Mouse (Mus musculus) E14TG2a.4 (cell line): ENCODE data around the gene Plcb1.

ENCODE experiments used
- H3K27me3 ChIP-seq: 2 replicates; pipeline ENCODE4 v1.6.1; 2014; ENCODE audit warnings: low read length, control low read depth; ENCODE audit not compliant: insufficient read depth
- H3K36me3 ChIP-seq: 2 replicates; pipeline ENCODE4 v1.6.1; 2014; ENCODE audit warnings: low read length, control low read depth; ENCODE audit not compliant: insufficient read depth
- H3K4me1 ChIP-seq: replicated peaks from 2 replicates; pipeline ENCODE4 v1.6.1; 2014; ENCODE audit warnings: low read depth, low read length, control low read depth
- H3K4me3 ChIP-seq: replicated peaks from 2 replicates; pipeline ENCODE4 v1.5.1; 2014; ENCODE audit warnings: mild to moderate bottlenecking, low read length
- H3K9me3 ChIP-seq: 2 replicates; pipeline ENCODE4 v1.6.1; 2014; ENCODE audit warnings: low read length, control low read depth
- CTCF ChIP-seq: conservative IDR thresholded peaks from 2 replicates; pipeline ENCODE4 v1.5.1; 2014; ENCODE audit warnings: low read length
- NANOG ChIP-seq: IDR thresholded peaks from 2 replicates; pipeline ENCODE4 v1.6.1; 2014; ENCODE audit warnings: borderline replicate concordance, low read length, mixed read lengths
- POU5F1 ChIP-seq: IDR thresholded peaks from 2 replicates; pipeline ENCODE4 v1.6.1; 2014; ENCODE audit warnings: low read length, borderline replicate concordance

The Plcb1 gene

GRCm38 (mm10) chr2:135263943-135264342, 478.1 kb downstream of the Plcb1 start:
- no peaks in the 10 kb centered on the region for H3K4me1 ChIP-seq
- no peak overlapping the region for H3K4me3 ChIP-seq
- H3K36me3 ChIP-seq, result no peaks in the 10 kb centered on the region
- TF ChIP-seq NANOG (no peak), CTCF (no peak), POU5F1 (no peak)
- H3K27me3 ChIP-seq, result no peaks in the 10 kb centered on the region
- H3K9me3 ChIP-seq, result no peaks in the 10 kb centered on the region

- Histone ChIP-seq H3K27me3 (no peaks in the 10 kb centered on the region), H3K4me1 (no peaks in the 10 kb centered on the region), H3K9me3 (no peaks in the 10 kb centered on the region), H3K4me3 (no peak overlapping the region), H3K36me3 (no peaks in the 10 kb centered on the region)
- TF ChIP-seq NANOG, result no peak
- TF ChIP-seq POU5F1, result no peak
- no peak for TF ChIP-seq CTCF
Measured at GRCm38 (mm10) chr2:135274949-135275348, 489.1 kb downstream of the Plcb1 start.

- no peaks in the 10 kb centered on the region for H3K9me3 ChIP-seq
- H3K4me3 ChIP-seq, result no peak overlapping the region
- TF ChIP-seq CTCF (no peak), POU5F1 (no peak), NANOG (no peak)
- no peaks in the 10 kb centered on the region for H3K36me3 ChIP-seq
- H3K4me1 ChIP-seq, result no peaks in the 10 kb centered on the region
- no peaks in the 10 kb centered on the region for H3K27me3 ChIP-seq
Measured at GRCm38 (mm10) chr2:135278506-135278905, 492.6 kb downstream of the Plcb1 start.

GRCm38 (mm10) chr2:135279026-135279425, 493.2 kb downstream of the Plcb1 start:
- H3K36me3 ChIP-seq, result no peaks in the 10 kb centered on the region
- H3K4me1 ChIP-seq, result no peaks in the 10 kb centered on the region
- no peaks in the 10 kb centered on the region for H3K9me3 ChIP-seq
- TF ChIP-seq POU5F1 (no peak), NANOG (no peak), CTCF (no peak)
- H3K4me3 ChIP-seq, result no peak overlapping the region
- H3K27me3 ChIP-seq, result no peaks in the 10 kb centered on the region

GRCm38 (mm10) chr2:135283783-135284182, 497.9 kb downstream of the Plcb1 start:
- H3K36me3 ChIP-seq, result no peaks in the 10 kb centered on the region
- no peaks in the 10 kb centered on the region for H3K4me1 ChIP-seq
- H3K4me3 ChIP-seq, result no peak overlapping the region
- H3K9me3 ChIP-seq, result no peaks in the 10 kb centered on the region
- H3K27me3 ChIP-seq, result no peaks in the 10 kb centered on the region
- TF ChIP-seq CTCF (peak; percentile 47), POU5F1 (no peak)

- H3K9me3 ChIP-seq, result no peaks in the 10 kb centered on the region
- no peaks in the 10 kb centered on the region for H3K36me3 ChIP-seq
- TF ChIP-seq NANOG (no peak), POU5F1 (no peak), CTCF (no peak)
- 0 out of 2 replicates have a peak, but pooled peaks cover 4% of the 10 kb centered on the region for H3K4me1 ChIP-seq
- H3K27me3 ChIP-seq, result no peaks in the 10 kb centered on the region
- H3K4me3 ChIP-seq, result no peak overlapping the region
Measured at GRCm38 (mm10) chr2:135296184-135296769, 510.4 kb downstream of the Plcb1 start.

- Histone ChIP-seq H3K36me3 (no peaks in the 10 kb centered on the region), H3K9me3 (no peaks in the 10 kb centered on the region), H3K4me3 (no peak overlapping the region), H3K27me3 (no peaks in the 10 kb centered on the region), H3K4me1 (no peaks in the 10 kb centered on the region)
- TF ChIP-seq NANOG (no peak), POU5F1 (no peak), CTCF (no peak)
Measured at GRCm38 (mm10) chr2:135300480-135300879, 514.6 kb downstream of the Plcb1 start.

- Histone ChIP-seq H3K36me3 (no peaks in the 10 kb centered on the region), H3K27me3 (no peaks in the 10 kb centered on the region), H3K9me3 (no peaks in the 10 kb centered on the region), H3K4me1 (no peaks in the 10 kb centered on the region), H3K4me3 (no peak overlapping the region)
- TF ChIP-seq CTCF, result no peak
- no peak for TF ChIP-seq POU5F1
- TF ChIP-seq NANOG, result no peak
Measured at GRCm38 (mm10) chr2:135302483-135302882, 516.6 kb downstream of the Plcb1 start.

- no peak overlapping the region for H3K4me3 ChIP-seq
- no peak for TF ChIP-seq CTCF
- TF ChIP-seq NANOG, result no peak
- TF ChIP-seq POU5F1, result no peak
- no peaks in the 10 kb centered on the region for H3K4me1 ChIP-seq
- no peaks in the 10 kb centered on the region for H3K9me3 ChIP-seq
- no peaks in the 10 kb centered on the region for H3K27me3 ChIP-seq
- H3K36me3 ChIP-seq, result no peaks in the 10 kb centered on the region
Measured at GRCm38 (mm10) chr2:135305186-135305585, 519.3 kb downstream of the Plcb1 start.
